Mouse (Mus musculus): ENCODE data around the gene Olfr365. TPM values are rescaled to one million over a fixed set of nuclear protein-coding genes. Genes with fewer than 3 reads are reported as not detected.

Olfr365 gene
- total RNA-seq (2021) = under 1 TPM in 1 of 2 experiments, not detected in 1; 0.12 TPM

- no peak for DNase-seq (ENCODE audit: extremely low spot score in 1 of 2, low spot score in 1 of 2)
Observed at GRCm38 (mm10) chr2:37187898-37188297, at the start of gene Olfr365. Gene Olfr365 (plus strand): TSS chr2:37188198.

GRCm38 (mm10) chr2:37139022-37139421 is 49.0 kb upstream of the Olfr365 start, which contains the start of gene Olfr364-ps1:
Gene Olfr364-ps1 (plus strand): TSS chr2:37139322.
- DNase-seq (ENCODE audit: extremely low spot score in 1 of 2, low spot score in 1 of 2) = no peak

- no peak for DNase-seq (ENCODE audit: extremely low spot score in 1 of 2, low spot score in 1 of 2)
Observed at GRCm38 (mm10) chr2:37211274-37211673, 23.3 kb downstream of the Olfr365 start, which contains the start of gene Olfr366. Gene Olfr366 (plus strand): TSS chr2:37211574.

Other genes starting within 250 kb of the Olfr365 start
- gene Olfr357, start 194.4 kb upstream of the Olfr365 start, total RNA-seq (2021) = not detected
- not detected for gene Olfr358, start 178.9 kb upstream of the Olfr365 start, total RNA-seq (2021)
- not detected for gene Olfr360, start 122.5 kb upstream of the Olfr365 start, total RNA-seq (2021)
- gene Olfr361, start 98.9 kb upstream of the Olfr365 start, total RNA-seq (2021) = not detected
- not detected for gene Olfr362, start 70.3 kb upstream of the Olfr365 start, total RNA-seq (2021)
- gene Olfr364-ps1, start 48.9 kb upstream of the Olfr365 start, total RNA-seq (2021) = not detected
- not detected for gene Olfr366, start 23.4 kb downstream of the Olfr365 start, total RNA-seq (2021)
- not detected for gene Olfr368, start 138.3 kb downstream of the Olfr365 start, total RNA-seq (2021)
- 10 to 100 TPM; 27.0 to 28.4 TPM for gene Pdcl, start 171.1 kb downstream of the Olfr365 start, total RNA-seq (2021)
- gene Rc3h2, start 234.7 kb downstream of the Olfr365 start, total RNA-seq (2021) = 10 to 100 TPM; 80.3 to 83.2 TPM